In the genomic region with DNA sequence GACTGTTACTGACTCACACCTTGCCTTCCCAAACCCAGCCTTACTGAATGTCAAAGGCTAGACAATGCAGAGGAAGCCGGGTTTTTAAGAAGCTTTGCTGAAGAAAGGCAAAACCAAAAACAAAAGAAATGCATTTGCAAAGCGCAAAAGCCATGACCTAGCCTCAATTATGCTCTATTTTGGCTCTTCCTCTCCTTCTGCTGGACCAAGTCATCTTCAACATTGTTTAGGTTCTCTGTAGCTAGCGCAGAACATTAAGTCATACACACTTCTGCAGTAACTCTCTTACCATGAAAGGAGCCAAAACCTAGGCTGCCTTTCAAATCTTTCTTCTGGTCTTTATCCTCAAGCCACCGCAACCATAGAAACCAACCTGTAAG, we compare ENCODE assay signal across 9 mouse cellular contexts. TPM values are rescaled to one million over a fixed set of nuclear protein-coding genes. Genes with fewer than 3 reads are reported as not detected.
DNase-seq lines count a peak whose midpoint lies in the region; ATAC-seq lines count a peak whose summit lies in the region.
"Had no signal": no experiment of that assay in that cellular context is flagged by ENCODE, and none has a peak within 500 bp of the region (broad histone marks: within the 10 kb centered on the region; RNA-seq: fewer than 3 reads in every experiment).

No protein-coding gene starts in this region.

- H3K4me2 ChIP-seq in heart, embryonic 15.5 days, result peak overlapping the region; percentile 98
- H3K4me2 ChIP-seq in midbrain, embryonic 12.5 days (replicated peaks), result peak overlapping the region; percentile 83

- no peaks in the 10 kb centered on the region for H3K27me3 ChIP-seq in heart, embryonic 15.5 days
- H3K27me3 ChIP-seq in hindbrain, embryonic 10.5 days (ENCODE audit: insufficient read depth, poor library complexity, severe bottlenecking), result 0 out of 2 replicates have a peak, but pooled peaks cover 4% of the 10 kb centered on the region
- H3K27me3 ChIP-seq in midbrain, embryonic 12.5 days, result no peaks in the 10 kb centered on the region

- DNase-seq in heart, postnatal 14 days, result no peak
- DNase-seq in adipocyte (ENCODE audit: low spot score), result peak; percentile 16
- DNase-seq in hindbrain, embryonic 10.5 days (ENCODE audit: low spot score), result no peak
- DNase-seq in gastrocnemius, postnatal 10 days, result no peak
- DNase-seq in left cerebral cortex, postnatal 4 days, result no peak
- DNase-seq in natural killer cell, adult 2 months (ENCODE audit: low spot score in 2 of 2), result no peak

- H3K4me1 ChIP-seq in heart, embryonic 15.5 days (replicated peaks), result peaks cover 15% of the 10 kb centered on the region
- peaks cover 25% of the 10 kb centered on the region for H3K4me1 ChIP-seq in hindbrain, embryonic 10.5 days (replicated peaks)
- peaks cover 12% of the 10 kb centered on the region for H3K4me1 ChIP-seq in midbrain, embryonic 12.5 days

- intact Hi-C loops in heart, postnatal 14 days (cut with DNase I), result loop anchor here (5.0 kb wide), 2 partner anchors 85 to 100 kb away; no protein-coding TSS in a partner anchor
- intact Hi-C loops in left cerebral cortex, postnatal 4 days (cut with DNase I), result loop anchor here (10.0 kb wide), 1 partner anchor 173 kb away; no protein-coding TSS in a partner anchor

- peak overlapping the region; percentile 97 for H3K4me3 ChIP-seq in heart, embryonic 15.5 days
- H3K4me3 ChIP-seq in hindbrain, embryonic 10.5 days, result peak overlapping the region; percentile 90
- H3K4me3 ChIP-seq in midbrain, embryonic 12.5 days, result peak overlapping the region; percentile 96

- no peaks in the 10 kb centered on the region for H3K36me3 ChIP-seq in heart, embryonic 15.5 days
- H3K36me3 ChIP-seq in hindbrain, embryonic 10.5 days, result no peaks in the 10 kb centered on the region
- H3K36me3 ChIP-seq in midbrain, embryonic 12.5 days, result no peaks in the 10 kb centered on the region
- H3K36me3 ChIP-seq: G1E had no signal

- H3K9ac ChIP-seq in heart, embryonic 15.5 days, result peak overlapping the region; percentile 94
- peak overlapping the region; percentile 98 for H3K9ac ChIP-seq in midbrain, embryonic 12.5 days (replicated peaks)

- WGBS in heart, embryonic 15.5 days, result 6% methylated on average over 4 of the region's 4 CpGs
- WGBS in hindbrain, embryonic 10.5 days, result 4% methylated on average over 4 of the region's 4 CpGs
- WGBS in midbrain, embryonic 12.5 days, result 0% methylated on average over 4 of the region's 4 CpGs

- peak overlapping the region; percentile 94 for H3K27ac ChIP-seq in heart, embryonic 15.5 days
- peak overlapping the region; percentile 98 for H3K27ac ChIP-seq in hindbrain, embryonic 10.5 days
- H3K27ac ChIP-seq in midbrain, embryonic 12.5 days (replicated peaks), result peak overlapping the region; percentile 97

- H3K9me3 ChIP-seq in heart, embryonic 15.5 days (replicated peaks), result no peaks in the 10 kb centered on the region
- no peaks in the 10 kb centered on the region for H3K9me3 ChIP-seq in hindbrain, embryonic 10.5 days
- no peaks in the 10 kb centered on the region for H3K9me3 ChIP-seq in midbrain, embryonic 12.5 days

- no peak for ATAC-seq in heart, embryonic 15.5 days (replicated peaks; ENCODE audit: insufficient number of reproducible peaks, insufficient read depth, low FRiP score, low read depth)
- ATAC-seq in midbrain, embryonic 12.5 days (ENCODE audit: low FRiP score, low read depth), result no peak

RNA-seq across cellular contexts. Expression of gene Nbea, which starts 1.5 kb away (rescaled TPM):
- 6.7 and 6.8 TPM in 2 replicates for polyA plus RNA-seq in heart, embryonic 15.5 days (2015; fragmentation: Nextera tagmentation; extraction: Ambion mirVana)
- total RNA-seq in heart, postnatal 14 days (2021), result 10 to 100 TPM; 18.5 to 19.9 TPM
- polyA plus RNA-seq in hindbrain, embryonic 10.5 days (2016; fragmentation: Nextera tagmentation; extraction: Ambion mirVana), result 9.9 and 13.9 TPM in 2 replicates
- polyA plus RNA-seq in midbrain, embryonic 12.5 days (2016; fragmentation: Nextera tagmentation; extraction: Ambion mirVana), result 39.4 and 40.7 TPM in 2 replicates
- total RNA-seq in gastrocnemius, postnatal 10 days (2021), result 10 to 100 TPM; 12.5 to 15.4 TPM
- 100 to 1,000 TPM; 277 to 281 TPM for total RNA-seq in left cerebral cortex, postnatal 4 days (2021)
- polyA plus RNA-seq: G1E had no signal

Comparison
In these comparisons a context has a peak if more than half of its experiments do, and no peak if none do; other contexts are left out.
1. RNA of gene Nbea, which starts 1.5 kb away (total RNA-seq): 277 to 281 TPM in left cerebral cortex, postnatal 4 days; 18.5 to 19.9 TPM in heart, postnatal 14 days and 12.5 to 15.4 TPM in gastrocnemius, postnatal 10 days; every median in the first group is over 10 times any median in the second.
2. Peak in every context shown above with its lines, with median percentiles within 50 percentile points of each other: H3K27ac ChIP-seq and H3K4me3 ChIP-seq.